Mouse (Mus musculus) small intestine, adult 2 months (tissue): ENCODE results near the gene Cmbl. TPM values are rescaled to one million over a fixed set of nuclear protein-coding genes. Genes with fewer than 3 reads are reported as not detected.

ENCODE experiments used
- H3K27ac ChIP-seq: fragments of 200-500 bp; 2 replicates; pipeline ENCODE4 v1.5.1; 2012; ENCODE audit warnings: low read depth, low read length, control low read depth, inconsistent platforms; ENCODE audit not compliant: insufficient read depth
- H3K27me3 ChIP-seq: fragments of 200-500 bp; 2 replicates; pipeline ENCODE4 v1.6.1; 2012; ENCODE audit warnings: mild to moderate bottlenecking, moderate library complexity, low read length, inconsistent platforms; ENCODE audit not compliant: control insufficient read depth, insufficient read depth
- H3K36me3 ChIP-seq: fragments of 200-500 bp; 2 replicates; pipeline ENCODE4 v1.6.1; 2012; ENCODE audit warnings: mild to moderate bottlenecking, low read length, control low read depth, inconsistent platforms; ENCODE audit not compliant: control insufficient read depth, insufficient read depth
- H3K4me1 ChIP-seq: fragments of 200-500 bp; 2 replicates; pipeline ENCODE4 v1.6.1; 2012; ENCODE audit warnings: low read length, inconsistent platforms, mixed read lengths; ENCODE audit not compliant: control insufficient read depth, insufficient read depth, insufficient read length
- H3K4me3 ChIP-seq: fragments of 200-500 bp; 2 replicates; pipeline ENCODE4 v1.5.1; 2012; ENCODE audit warnings: low read depth, mild to moderate bottlenecking, control low read depth, inconsistent platforms, low read length, moderate library complexity
- CTCF ChIP-seq: fragments of 200-500 bp; IDR thresholded peaks from 2 replicates; pipeline ENCODE4 v1.5.1; 2012; ENCODE audit warnings: low read depth, mild to moderate bottlenecking, control low read depth, inconsistent platforms, low read length, moderate library complexity, mixed read lengths; ENCODE audit not compliant: insufficient replicate concordance, insufficient read length; ENCODE audit errors: extremely low read depth
- POLR2A ChIP-seq: fragments of 200-500 bp; IDR thresholded peaks from 2 replicates; pipeline ENCODE4 v1.6.1; 2012; ENCODE audit warnings: low read depth, mild to moderate bottlenecking, control low read depth, inconsistent platforms, low read length, moderate library complexity
- WGBS: fragments of 180-500 bp; shearing (Covaris S2); methylation state at CpG from one replicate; pipeline ENCODE4 v1.1.7; 2018; 5-methylcytosine and 5-hydroxymethylcytosine counted together
- polyA plus RNA-seq: library from polyadenylated mRNA; depleted of rRNA; stranded (reverse); fragments of >200 nt; gene quantifications from 2 replicates; pipeline ENCODE4 v1.2.3, GENCODE M21; 2012

Gene Cmbl
- polyA plus RNA-seq, 1 experiment, result 140 TPM

- H3K4me3 ChIP-seq, result no peak overlapping the region
- H3K27ac ChIP-seq, result no peak overlapping the region
- no peaks in the 10 kb centered on the region for H3K27me3 ChIP-seq
- peaks cover 15% of the 10 kb centered on the region for H3K4me1 ChIP-seq
- WGBS, result 85% methylated on average over 13 of the region's 13 CpGs
- TF ChIP-seq CTCF, result no peak
- TF ChIP-seq POLR2A, result no peak
- no peaks in the 10 kb centered on the region for H3K36me3 ChIP-seq
These were observed 37.9 kb downstream of the Cmbl start for GRCm38 (mm10) chr15:31603113-31603512.

- TF ChIP-seq CTCF (no peak), POLR2A (no peak)
- Histone ChIP-seq H3K4me1 (peaks cover 7% of the 10 kb centered on the region), H3K27me3 (no peaks in the 10 kb centered on the region), H3K27ac (no peak overlapping the region), H3K36me3 (peaks cover 3% of the 10 kb centered on the region; the same call in 1 of the 2 replicates), H3K4me3 (no peak overlapping the region)
- WGBS, result 30% methylated on average over 6 of the region's 6 CpGs
These were observed 41.6 kb downstream of the Cmbl start for GRCm38 (mm10) chr15:31606821-31607220.

GRCm38 (mm10) chr15:31611027-31611426, 45.8 kb downstream of the Cmbl start:
- H3K27ac ChIP-seq, result no peak overlapping the region
- WGBS, result 88% methylated on average over 3 of the region's 3 CpGs

GRCm38 (mm10) chr15:31611976-31612375, 46.8 kb downstream of the Cmbl start:
- Histone ChIP-seq H3K27me3 (no peaks in the 10 kb centered on the region), H3K4me1 (peaks cover 2% of the 10 kb centered on the region; the same call in 1 of the 2 replicates), H3K4me3 (no peak overlapping the region), H3K27ac (no peak overlapping the region), H3K36me3 (peaks cover 5% of the 10 kb centered on the region; the same call in 1 of the 2 replicates)
- 92% methylated on average over 4 of the region's 4 CpGs for WGBS
- TF ChIP-seq CTCF, result no peak
- TF ChIP-seq POLR2A, result no peak

More at GRCm38 (mm10) chr15:31611027-31611426, 45.8 kb downstream of the Cmbl start:
- Histone ChIP-seq H3K36me3 (peaks cover 5% of the 10 kb centered on the region; the same call in 1 of the 2 replicates), H3K27me3 (no peaks in the 10 kb centered on the region), H3K4me3 (no peak overlapping the region), H3K4me1 (peaks cover 5% of the 10 kb centered on the region; the same call in 1 of the 2 replicates)
- TF ChIP-seq CTCF, result no peak
- TF ChIP-seq POLR2A, result no peak

- 88% methylated on average over 6 of the region's 6 CpGs for WGBS
- no peak overlapping the region for H3K4me3 ChIP-seq
- H3K36me3 ChIP-seq, result peaks cover 16% of the 10 kb centered on the region
- no peaks in the 10 kb centered on the region for H3K27me3 ChIP-seq
- H3K4me1 ChIP-seq, result no peaks in the 10 kb centered on the region
- no peak overlapping the region for H3K27ac ChIP-seq
- TF ChIP-seq CTCF (no peak), POLR2A (no peak)
These were observed 48.8 kb downstream of the Cmbl start for GRCm38 (mm10) chr15:31613826-31614453.

GRCm38 (mm10) chr15:31614666-31615065, 49.5 kb downstream of the Cmbl start:
- Histone ChIP-seq H3K4me3 (no peak overlapping the region), H3K27ac (no peak overlapping the region), H3K27me3 (no peaks in the 10 kb centered on the region), H3K4me1 (no peaks in the 10 kb centered on the region), H3K36me3 (peaks cover 21% of the 10 kb centered on the region)
- WGBS, result 81% methylated on average over 2 of the region's 2 CpGs
- no peak for TF ChIP-seq CTCF
- TF ChIP-seq POLR2A, result no peak

GRCm38 (mm10) chr15:31617261-31617660, 52.1 kb downstream of the Cmbl start:
- peaks cover 20% of the 10 kb centered on the region for H3K36me3 ChIP-seq
- TF ChIP-seq POLR2A (no peak), CTCF (no peak)
- no peaks in the 10 kb centered on the region for H3K27me3 ChIP-seq
- H3K27ac ChIP-seq, result no peak overlapping the region
- H3K4me3 ChIP-seq, result no peak overlapping the region
- H3K4me1 ChIP-seq, result no peaks in the 10 kb centered on the region
- 92% methylated on average over 9 of the region's 9 CpGs for WGBS
